In the genomic region with DNA sequence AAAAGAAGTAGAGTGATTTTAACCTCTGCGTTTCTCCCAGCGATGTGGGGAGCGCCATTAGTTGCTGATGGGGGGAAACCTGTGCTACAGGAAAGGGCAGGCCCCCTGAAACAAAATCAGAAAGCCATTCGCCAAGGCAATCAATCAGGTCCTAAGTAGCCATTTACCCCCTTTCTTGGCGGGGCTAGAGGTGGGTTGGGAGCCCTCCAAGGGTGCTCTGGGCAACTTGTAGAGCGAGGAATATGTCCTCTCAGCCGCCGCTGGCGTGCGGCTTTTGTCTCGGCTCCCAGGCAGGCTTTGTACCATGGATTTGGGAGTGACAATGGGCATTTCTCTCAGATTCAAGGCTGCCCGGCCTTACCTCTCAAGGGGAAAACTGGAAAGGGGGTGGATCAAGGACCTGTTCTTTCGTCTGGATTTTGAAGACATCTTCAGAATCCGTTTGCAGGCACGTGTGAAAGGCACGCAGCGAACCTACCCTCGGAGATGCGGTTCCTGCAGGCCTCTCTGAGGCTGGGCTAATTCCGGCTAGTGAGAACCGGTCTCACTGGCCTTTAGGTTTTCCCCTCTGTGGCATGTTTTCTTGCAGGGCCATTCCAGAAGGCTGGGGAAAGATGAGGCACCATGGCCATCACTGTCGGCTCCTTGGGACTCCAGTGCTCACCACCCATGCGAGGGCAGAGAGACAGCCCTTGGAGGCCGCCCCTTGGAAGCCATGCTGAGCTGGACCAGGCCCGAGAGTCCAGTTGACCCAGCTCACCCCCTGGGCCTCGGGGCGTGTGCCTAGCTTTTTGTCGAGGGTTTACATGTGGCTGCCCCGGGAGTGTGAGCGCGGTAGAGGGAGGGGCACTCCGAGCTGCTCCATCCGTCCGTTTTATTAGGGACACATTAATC, we compare ENCODE assay signal across 17 mouse cellular contexts. TPM values are rescaled to one million over a fixed set of nuclear protein-coding genes. Genes with fewer than 3 reads are reported as not detected.
DNase-seq lines count a peak whose midpoint lies in the region; ATAC-seq and TF ChIP-seq lines count a peak whose summit lies in the region.
"Had no signal": no experiment of that assay in that cellular context is flagged by ENCODE, and none has a peak within 500 bp of the region (broad histone marks: within the 10 kb centered on the region; RNA-seq: fewer than 3 reads in every experiment).

No protein-coding gene starts in this region.

- no peaks in the 10 kb centered on the region for H3K36me3 ChIP-seq in liver, embryonic 11.5 days (ENCODE audit: control insufficient read depth, insufficient read depth, low read length)
- H3K36me3 ChIP-seq in liver, embryonic 12.5 days: no peaks in the 10 kb centered on the region
- H3K36me3 ChIP-seq in intestine, embryonic 16.5 days (ENCODE audit: control insufficient read depth, insufficient read depth, low read length): no peaks in the 10 kb centered on the region
- no peaks in the 10 kb centered on the region for H3K36me3 ChIP-seq in neural tube, embryonic 12.5 days
- H3K36me3 ChIP-seq in thymus, adult 2 months (ENCODE audit: control insufficient read depth, insufficient read depth, low read length): no peaks in the 10 kb centered on the region
- H3K36me3 ChIP-seq: embryonic facial prominence, embryonic 13.5 days; liver, embryonic 13.5 days; midbrain, embryonic 15.5 days had no signal

- no peak overlapping the region for H3K4me2 ChIP-seq in liver, embryonic 11.5 days
- no peak overlapping the region for H3K4me2 ChIP-seq in liver, embryonic 12.5 days
- 0 out of 2 replicates have a peak overlapping the region, but pooled peaks have one; percentile 16 for H3K4me2 ChIP-seq in intestine, embryonic 16.5 days (ENCODE audit: low read depth, low read length)
- peak overlapping the region; percentile 75 for H3K4me2 ChIP-seq in neural tube, embryonic 12.5 days (replicated peaks)

- no peak overlapping the region for H3K4me3 ChIP-seq in liver, embryonic 11.5 days (ENCODE audit: low read depth, low read length)
- no peak overlapping the region for H3K4me3 ChIP-seq in liver, embryonic 12.5 days
- no peak overlapping the region for H3K4me3 ChIP-seq in intestine, embryonic 16.5 days (ENCODE audit: low read length)
- H3K4me3 ChIP-seq in neural tube, embryonic 12.5 days: peak overlapping the region; percentile 54
- H3K4me3 ChIP-seq in thymus, adult 2 months (ENCODE audit: control insufficient read depth, insufficient read depth, low read length): no peak overlapping the region

- H3K9ac ChIP-seq in liver, embryonic 11.5 days (ENCODE audit: low read depth, low read length): no peak overlapping the region
- H3K9ac ChIP-seq in liver, embryonic 12.5 days: no peak overlapping the region
- H3K9ac ChIP-seq in intestine, embryonic 16.5 days (ENCODE audit: low read depth, low read length): peak overlapping the region; percentile 45; the same call in 1 of the 2 replicates
- peak overlapping the region; percentile 96 for H3K9ac ChIP-seq in neural tube, embryonic 12.5 days
- H3K9ac ChIP-seq: embryonic facial prominence, embryonic 13.5 days; forebrain, postnatal 0 days; liver, embryonic 13.5 days; midbrain, embryonic 15.5 days had no signal

- TF ChIP-seq CTCF in thymus, adult 2 months (IDR thresholded peaks at IDR 0.05; ENCODE audit: borderline replicate concordance, control insufficient read depth, extremely low read depth, insufficient read depth, low read length, poor library complexity): no peak

- H3K9me3 ChIP-seq in liver, embryonic 11.5 days (ENCODE audit: control insufficient read depth, low read length): no peaks in the 10 kb centered on the region
- no peaks in the 10 kb centered on the region for H3K9me3 ChIP-seq in liver, embryonic 12.5 days (replicated peaks)
- H3K9me3 ChIP-seq in intestine, embryonic 16.5 days (ENCODE audit: control insufficient read depth, low read length): no peaks in the 10 kb centered on the region
- H3K9me3 ChIP-seq in neural tube, embryonic 12.5 days: no peaks in the 10 kb centered on the region
- H3K9me3 ChIP-seq: embryonic facial prominence, embryonic 13.5 days; liver, embryonic 13.5 days; midbrain, embryonic 15.5 days had no signal

- peak; percentile 40 for DNase-seq in liver, embryonic 11.5 days (ENCODE audit: low spot score)
- peak; percentile 69 for DNase-seq in kidney, postnatal 14 days
- no peak for DNase-seq in right cerebral cortex, adult 18-20 months
- no peak for DNase-seq in thymus, adult 2 months
- DNase-seq: cerebellum, adult 9-11 months; forebrain, postnatal 0 days; heart, postnatal 14 days; liver, embryonic 13.5 days had no signal

- no peak for ATAC-seq in liver, embryonic 11.5 days (replicated peaks; ENCODE audit: low FRiP score)
- no peak for ATAC-seq in liver, embryonic 12.5 days
- no peak for ATAC-seq in intestine, embryonic 16.5 days
- ATAC-seq in neural tube, embryonic 12.5 days (ENCODE audit: low FRiP score, low read depth): no peak
- ATAC-seq in granulocyte monocyte progenitor cell, adult 5-6 weeks (replicated peaks; ENCODE audit: poor library complexity, severe bottlenecking): no peak

- H3K27ac ChIP-seq in liver, embryonic 11.5 days (ENCODE audit: low read depth, low read length): no peak overlapping the region
- H3K27ac ChIP-seq in liver, embryonic 12.5 days: no peak overlapping the region
- no peak overlapping the region for H3K27ac ChIP-seq in intestine, embryonic 16.5 days (ENCODE audit: low read length)
- peak overlapping the region; percentile 83 for H3K27ac ChIP-seq in neural tube, embryonic 12.5 days
- H3K27ac ChIP-seq in thymus, adult 2 months (ENCODE audit: control insufficient read depth, insufficient read depth, low read length): no peak overlapping the region
- H3K27ac ChIP-seq: embryonic facial prominence, embryonic 13.5 days; liver, embryonic 13.5 days; midbrain, embryonic 15.5 days had no signal

- WGBS in liver, embryonic 11.5 days: 4% methylated on average over 34 of the region's 34 CpGs
- WGBS in liver, embryonic 12.5 days (ENCODE audit: insufficient replicate concordance): 5% methylated on average over 34 of the region's 34 CpGs
- 5% methylated on average over 34 of the region's 34 CpGs for WGBS in intestine, embryonic 16.5 days
- 2% methylated on average over 34 of the region's 34 CpGs for WGBS in neural tube, embryonic 12.5 days
- WGBS in thymus, adult 2 months: 19% methylated on average over 34 of the region's 34 CpGs

- TF ChIP-seq POLR2A in thymus, adult 2 months (IDR thresholded peaks at IDR 0.05; ENCODE audit: control insufficient read depth, extremely low read depth, insufficient read depth, low read length, poor library complexity): no peak

- H3K27me3 ChIP-seq in liver, embryonic 11.5 days (replicated peaks; ENCODE audit: control insufficient read depth, insufficient read depth, low read length): peaks cover 100% of the 10 kb centered on the region
- peaks cover 100% of the 10 kb centered on the region for H3K27me3 ChIP-seq in liver, embryonic 12.5 days (replicated peaks)
- peaks cover 94% of the 10 kb centered on the region for H3K27me3 ChIP-seq in intestine, embryonic 16.5 days (replicated peaks; ENCODE audit: control insufficient read depth, insufficient read depth, low read length)
- H3K27me3 ChIP-seq in neural tube, embryonic 12.5 days (replicated peaks): peaks cover 82% of the 10 kb centered on the region
- peaks cover 38% of the 10 kb centered on the region for H3K27me3 ChIP-seq in thymus, adult 2 months (ENCODE audit: control insufficient read depth, insufficient read depth, low read length)

- H3K4me1 ChIP-seq in liver, embryonic 11.5 days (replicated peaks; ENCODE audit: control insufficient read depth, insufficient read depth, low read length): no peaks in the 10 kb centered on the region
- peaks cover 9% of the 10 kb centered on the region; the same call in 1 of the 2 replicates for H3K4me1 ChIP-seq in liver, embryonic 12.5 days
- H3K4me1 ChIP-seq in intestine, embryonic 16.5 days (ENCODE audit: control insufficient read depth, insufficient read depth, low read length): peaks cover 4% of the 10 kb centered on the region; the same call in 1 of the 2 replicates
- peaks cover 30% of the 10 kb centered on the region for H3K4me1 ChIP-seq in neural tube, embryonic 12.5 days
- no peaks in the 10 kb centered on the region; the same call in 1 of the 2 replicates for H3K4me1 ChIP-seq in thymus, adult 2 months (replicated peaks; ENCODE audit: control insufficient read depth, insufficient read depth, low read length)

RNA-seq across cellular contexts. Expression of gene Hoxd9, which starts 0.8 kb away (rescaled TPM):
- polyA plus RNA-seq in liver, embryonic 11.5 days (2014; fragmentation: Nextera tagmentation; extraction: Ambion mirVana): 0.10 and 0.22 TPM in 2 replicates
- polyA plus RNA-seq in liver, embryonic 12.5 days (2016; fragmentation: Nextera tagmentation; extraction: Ambion mirVana): 0.06 TPM in 1 of 2 replicates, not detected in the other
- polyA plus RNA-seq in intestine, embryonic 16.5 days (2015; fragmentation: Nextera tagmentation; extraction: Ambion mirVana): 1.8 and 2.5 TPM in 2 replicates
- polyA plus RNA-seq in neural tube, embryonic 12.5 days (2016; fragmentation: Nextera tagmentation; extraction: Ambion mirVana): 34.4 and 36.8 TPM in 2 replicates
- not detected in 2 replicates for total RNA-seq in granulocyte monocyte progenitor cell, adult 5-6 weeks (2014; fragmentation: Nextera tagmentation)
- not detected in 2 replicates for total RNA-seq in granulocyte monocyte progenitor cell, adult 5-6 weeks (2017)
- 0.31 and 0.41 TPM in 2 replicates for polyA plus RNA-seq in thymus, adult 2 months (2012; rRNA removed)
- total RNA-seq: forebrain, postnatal 0 days had no signal
- polyA plus RNA-seq: CD4-positive, CD25-positive, alpha-beta regulatory T cell, adult 4 months; forebrain, postnatal 0 days; liver, embryonic 13.5 days; midbrain, embryonic 15.5 days had no signal

RNA-seq across cellular contexts. Expression of gene Hoxd10, which starts 5.0 kb away (rescaled TPM):
- 0.09 and 0.30 TPM in 2 replicates for polyA plus RNA-seq in liver, embryonic 11.5 days (2014; fragmentation: Nextera tagmentation; extraction: Ambion mirVana)
- not detected in 2 replicates for polyA plus RNA-seq in liver, embryonic 12.5 days (2016; fragmentation: Nextera tagmentation; extraction: Ambion mirVana)
- 3.7 and 4.4 TPM in 2 replicates for polyA plus RNA-seq in intestine, embryonic 16.5 days (2015; fragmentation: Nextera tagmentation; extraction: Ambion mirVana)
- polyA plus RNA-seq in neural tube, embryonic 12.5 days (2016; fragmentation: Nextera tagmentation; extraction: Ambion mirVana): 48.9 and 49.0 TPM in 2 replicates
- total RNA-seq in granulocyte monocyte progenitor cell, adult 5-6 weeks (2014; fragmentation: Nextera tagmentation): not detected in 2 replicates
- not detected in 2 replicates for total RNA-seq in granulocyte monocyte progenitor cell, adult 5-6 weeks (2017)
- polyA plus RNA-seq in thymus, adult 2 months (2012; rRNA removed): not detected in 2 replicates
- total RNA-seq: adrenal gland, adult 18-20 months; forebrain, postnatal 0 days had no signal
- polyA plus RNA-seq: CD4-positive, CD25-positive, alpha-beta regulatory T cell, adult 4 months; forebrain, postnatal 0 days; liver, embryonic 13.5 days; midbrain, embryonic 15.5 days; small intestine, adult 2 months had no signal

RNA-seq across cellular contexts. Expression of gene Hoxd8, which starts 7.7 kb away (rescaled TPM):
- polyA plus RNA-seq in liver, embryonic 11.5 days (2014; fragmentation: Nextera tagmentation; extraction: Ambion mirVana): 0.82 and 1.2 TPM in 2 replicates
- 0.11 and 0.14 TPM in 2 replicates for polyA plus RNA-seq in liver, embryonic 12.5 days (2016; fragmentation: Nextera tagmentation; extraction: Ambion mirVana)
- polyA plus RNA-seq in intestine, embryonic 16.5 days (2015; fragmentation: Nextera tagmentation; extraction: Ambion mirVana): 3.1 TPM in 2 replicates
- 20.8 and 21.4 TPM in 2 replicates for polyA plus RNA-seq in neural tube, embryonic 12.5 days (2016; fragmentation: Nextera tagmentation; extraction: Ambion mirVana)
- not detected in 2 replicates for total RNA-seq in granulocyte monocyte progenitor cell, adult 5-6 weeks (2014; fragmentation: Nextera tagmentation)
- total RNA-seq in granulocyte monocyte progenitor cell, adult 5-6 weeks (2017): not detected in 2 replicates
- polyA plus RNA-seq in thymus, adult 2 months (2012; rRNA removed): 1.1 and 1.2 TPM in 2 replicates
- polyA plus RNA-seq: CD4-positive, CD25-positive, alpha-beta regulatory T cell, adult 4 months had no signal

RNA-seq across cellular contexts. Expression of gene Hoxd3, which starts 15.0 kb away (rescaled TPM):
- polyA plus RNA-seq in liver, embryonic 11.5 days (2014; fragmentation: Nextera tagmentation; extraction: Ambion mirVana): 0.47 and 0.87 TPM in 2 replicates
- polyA plus RNA-seq in liver, embryonic 12.5 days (2016; fragmentation: Nextera tagmentation; extraction: Ambion mirVana): 0.18 and 0.30 TPM in 2 replicates
- polyA plus RNA-seq in intestine, embryonic 16.5 days (2015; fragmentation: Nextera tagmentation; extraction: Ambion mirVana): 13.4 and 15.1 TPM in 2 replicates
- 55.9 and 68.9 TPM in 2 replicates for polyA plus RNA-seq in neural tube, embryonic 12.5 days (2016; fragmentation: Nextera tagmentation; extraction: Ambion mirVana)
- not detected in 2 replicates for total RNA-seq in granulocyte monocyte progenitor cell, adult 5-6 weeks (2014; fragmentation: Nextera tagmentation)
- not detected in 2 replicates for total RNA-seq in granulocyte monocyte progenitor cell, adult 5-6 weeks (2017)
- 0.54 and 0.59 TPM in 2 replicates for polyA plus RNA-seq in thymus, adult 2 months (2012; rRNA removed)
- total RNA-seq: forebrain, postnatal 0 days; heart, postnatal 14 days had no signal
- polyA plus RNA-seq: CD4-positive, CD25-positive, alpha-beta regulatory T cell, adult 4 months; forebrain, postnatal 0 days had no signal

RNA-seq across cellular contexts. Expression of gene Hoxd4, which starts 15.0 kb away (rescaled TPM):
- 0.14 and 0.18 TPM in 2 replicates for polyA plus RNA-seq in liver, embryonic 11.5 days (2014; fragmentation: Nextera tagmentation; extraction: Ambion mirVana)
- not detected in 2 replicates for polyA plus RNA-seq in liver, embryonic 12.5 days (2016; fragmentation: Nextera tagmentation; extraction: Ambion mirVana)
- polyA plus RNA-seq in intestine, embryonic 16.5 days (2015; fragmentation: Nextera tagmentation; extraction: Ambion mirVana): 0.91 and 0.95 TPM in 2 replicates
- polyA plus RNA-seq in neural tube, embryonic 12.5 days (2016; fragmentation: Nextera tagmentation; extraction: Ambion mirVana): 14.2 and 16.0 TPM in 2 replicates
- not detected in 2 replicates for total RNA-seq in granulocyte monocyte progenitor cell, adult 5-6 weeks (2014; fragmentation: Nextera tagmentation)
- total RNA-seq in granulocyte monocyte progenitor cell, adult 5-6 weeks (2017): not detected in 2 replicates
- polyA plus RNA-seq in thymus, adult 2 months (2012; rRNA removed): 2.1 and 2.3 TPM in 2 replicates
- total RNA-seq: forebrain, postnatal 0 days had no signal
- polyA plus RNA-seq: CD4-positive, CD25-positive, alpha-beta regulatory T cell, adult 4 months; embryonic facial prominence, embryonic 13.5 days; forebrain, postnatal 0 days; liver, embryonic 13.5 days; midbrain, embryonic 15.5 days had no signal

Comparison
In these comparisons a context has a peak if more than half of its experiments do, and no peak if none do; other contexts are left out.
1. DNase-seq: peak in liver, embryonic 11.5 days (single experiment) and kidney, postnatal 14 days (single experiment); none in right cerebral cortex, adult 18-20 months (single experiment) and thymus, adult 2 months (single experiment).
2. H3K4me2 ChIP-seq: peak in intestine, embryonic 16.5 days (single experiment) and neural tube, embryonic 12.5 days (single experiment); none in liver, embryonic 11.5 days (single experiment) and liver, embryonic 12.5 days (single experiment).
3. H3K9ac ChIP-seq: peak in intestine, embryonic 16.5 days (single experiment) and neural tube, embryonic 12.5 days (single experiment); none in liver, embryonic 11.5 days (single experiment) and liver, embryonic 12.5 days (single experiment).
4. RNA of gene Hoxd9, which starts 0.8 kb away (polyA plus RNA-seq): 34.4 to 36.8 TPM in neural tube, embryonic 12.5 days; 1.8 to 2.5 TPM in intestine, embryonic 16.5 days, 0.31 to 0.41 TPM in thymus, adult 2 months, 0.10 to 0.22 TPM in liver, embryonic 11.5 days and 0.06 TPM in liver, embryonic 12.5 days; every median in the first group is over 10 times any median in the second.